Mouse (Mus musculus): ENCODE results near the gene C1qtnf3.

DNA sequence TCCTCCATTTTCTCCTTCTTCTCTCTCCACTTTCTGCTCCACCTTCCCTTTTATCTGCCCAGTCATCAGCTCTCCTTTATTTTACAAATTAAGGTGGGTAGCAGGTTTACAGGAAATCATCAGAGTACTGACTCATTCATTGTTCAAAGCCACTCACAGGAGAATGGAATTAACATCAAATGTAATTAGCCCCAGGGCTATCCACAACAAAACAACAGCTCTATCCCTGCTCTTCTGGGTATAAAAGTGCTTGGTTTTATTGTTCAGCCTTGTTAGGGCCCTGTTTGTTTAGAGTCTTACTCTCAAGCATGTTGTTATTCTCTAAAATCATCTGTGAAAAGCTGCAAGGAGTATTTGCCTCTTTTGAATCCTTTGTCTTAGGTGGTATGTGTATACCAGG, 25.0 kb downstream of the C1qtnf3 start:
- TF ChIP-seq CTCF (IDR thresholded peaks at IDR 0.05; ENCODE audit: low read depth, low read length) (no peak), POLR2A (IDR thresholded peaks at IDR 0.05; ENCODE audit: extremely low read depth, insufficient read depth, low read length) (no peak)
